Mouse (Mus musculus): Measurements from ENCODE around the gene Krt12. TPM values are rescaled to one million over a fixed set of nuclear protein-coding genes. Genes with fewer than 3 reads are reported as not detected.

The Krt12 gene
- total and polyA plus RNA-seq, 2 experiments = not detected

DNA sequence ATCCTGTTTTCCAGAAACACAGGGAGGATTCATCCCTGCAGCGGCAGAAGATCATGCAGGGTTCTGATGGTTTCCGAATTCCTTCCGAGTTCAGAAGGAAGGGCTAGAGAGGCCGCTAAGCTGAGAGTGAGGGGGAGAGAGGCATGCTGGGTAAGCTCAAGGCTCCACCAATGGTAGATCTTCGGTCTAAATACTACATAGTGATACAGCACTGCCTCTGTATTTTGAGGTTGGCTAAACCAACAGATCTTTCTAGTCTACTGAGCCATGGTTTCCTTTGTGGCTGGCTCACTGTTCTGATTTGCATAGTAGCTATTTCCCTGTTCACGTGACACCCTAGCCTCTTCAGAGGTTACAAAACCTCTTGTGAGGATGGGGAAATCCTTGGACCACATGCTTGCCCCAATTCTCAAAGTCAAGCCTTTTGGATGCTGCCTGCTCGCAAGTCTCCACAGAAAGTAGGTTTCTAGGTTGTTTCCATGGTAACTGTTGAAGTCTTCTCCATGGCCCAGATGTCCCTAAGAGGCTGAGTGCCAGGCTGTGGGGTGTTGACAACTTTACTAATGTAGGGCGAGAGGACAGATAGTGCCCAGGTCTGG is 52.1 kb downstream of the Krt12 start:
- H3K79me2 ChIP-seq (ENCODE audit: control insufficient read depth, insufficient read depth, low read length) = no peaks in the 10 kb centered on the region
- TF ChIP-seq CTCF (IDR thresholded peaks at IDR 0.05; ENCODE audit: low read depth, low read length) = no peak
- no peak for TF ChIP-seq POLR2A (IDR thresholded peaks at IDR 0.05; ENCODE audit: extremely low read depth, insufficient read depth, low read length)
- DNase-seq (ENCODE audit: extremely low read depth, low read depth, low spot score) = no peak
- H3K4me1 ChIP-seq (ENCODE audit: control insufficient read depth, insufficient read depth, low read length) = no peaks in the 10 kb centered on the region
- no peak overlapping the region for H3K4me3 ChIP-seq (ENCODE audit: insufficient read depth, low read depth, low read length)
- no peak overlapping the region for H3K27ac ChIP-seq (replicated peaks; ENCODE audit: insufficient read depth, low read depth, low read length)
- no peak overlapping the region for H3K9ac ChIP-seq (ENCODE audit: low read depth, low read length)
- H3K36me3 ChIP-seq (ENCODE audit: control insufficient read depth, insufficient read depth, low read length) = no peaks in the 10 kb centered on the region
- 84% methylated on average over 8 of the region's 8 CpGs for WGBS
- 0 out of 2 replicates have a peak, but pooled peaks cover 3% of the 10 kb centered on the region for H3K27me3 ChIP-seq (ENCODE audit: control insufficient read depth, insufficient read depth, low read length)

DNA sequence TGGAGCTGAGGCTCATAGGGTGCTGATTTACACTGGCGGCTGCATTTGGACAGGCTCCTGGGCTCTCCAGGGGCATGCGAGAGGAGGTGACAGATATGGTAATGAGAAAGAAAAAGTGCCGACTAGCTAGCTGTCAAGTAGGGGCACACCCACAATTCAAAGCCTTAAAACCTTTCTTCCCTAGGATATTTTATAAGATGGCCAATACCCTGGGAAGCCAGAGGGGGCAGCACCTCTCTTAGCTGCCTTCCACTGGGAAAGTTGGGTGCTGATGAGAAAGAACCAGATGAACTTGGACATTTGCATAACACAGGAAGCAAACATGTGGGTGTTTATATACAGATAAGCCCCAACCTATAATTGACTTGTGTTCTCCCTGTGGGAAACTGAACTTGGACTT is 52.8 kb downstream of the Krt12 start:
- WGBS = 28% methylated on average over 3 of the region's 3 CpGs

DNA sequence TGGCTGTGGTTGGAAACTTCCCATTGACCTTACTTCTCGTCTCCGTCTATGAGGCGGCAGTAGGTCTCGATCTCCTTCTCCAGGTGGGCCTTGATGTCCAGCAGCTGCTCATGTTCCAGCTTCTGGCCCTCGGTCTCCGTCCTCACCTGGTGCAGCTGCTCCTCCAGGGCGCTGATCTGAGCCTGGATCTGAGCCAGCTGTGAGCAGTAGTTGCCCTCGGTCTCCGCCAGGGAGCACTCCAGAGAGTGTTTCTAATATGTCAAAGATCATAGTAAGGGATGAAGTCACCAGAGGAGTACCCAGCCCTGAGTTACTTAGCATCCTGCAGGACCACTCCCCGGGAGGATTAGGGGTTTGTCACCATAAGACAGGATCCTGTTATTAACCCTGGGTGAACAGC is 55.3 kb downstream of the Krt12 start:
- peak; percentile 42 for TF ChIP-seq CTCF (IDR thresholded peaks at IDR 0.05; ENCODE audit: low read depth, low read length)
- no peak for TF ChIP-seq POLR2A (IDR thresholded peaks at IDR 0.05; ENCODE audit: extremely low read depth, insufficient read depth, low read length)
- WGBS = 39% methylated on average over 10 of the region's 10 CpGs

More for the DNA sequence above, 52.8 kb downstream of the Krt12 start:
- Histone ChIP-seq H3K4me3 (ENCODE audit: insufficient read depth, low read depth, low read length) (no peak overlapping the region), H3K9ac (ENCODE audit: low read depth, low read length) (no peak overlapping the region), H3K27me3 (ENCODE audit: control insufficient read depth, insufficient read depth, low read length) (0 out of 2 replicates have a peak, but pooled peaks cover 3% of the 10 kb centered on the region), H3K27ac (replicated peaks; ENCODE audit: insufficient read depth, low read depth, low read length) (no peak overlapping the region), H3K36me3 (ENCODE audit: control insufficient read depth, insufficient read depth, low read length) (no peaks in the 10 kb centered on the region), H3K79me2 (ENCODE audit: control insufficient read depth, insufficient read depth, low read length) (no peaks in the 10 kb centered on the region), H3K4me1 (ENCODE audit: control insufficient read depth, insufficient read depth, low read length) (no peaks in the 10 kb centered on the region)
- TF ChIP-seq POLR2A (IDR thresholded peaks at IDR 0.05; ENCODE audit: extremely low read depth, insufficient read depth, low read length) (no peak), CTCF (IDR thresholded peaks at IDR 0.05; ENCODE audit: low read depth, low read length) (peak; percentile 47; the same call in 1 of the 2 replicates)
- DNase-seq (ENCODE audit: extremely low read depth, low read depth, low spot score) = peak; percentile 7

More for the DNA sequence above, 55.3 kb downstream of the Krt12 start:
- peak; percentile 13 for DNase-seq (ENCODE audit: extremely low read depth, low read depth, low spot score)
- Histone ChIP-seq H3K36me3 (ENCODE audit: control insufficient read depth, insufficient read depth, low read length) (no peaks in the 10 kb centered on the region), H3K4me1 (ENCODE audit: control insufficient read depth, insufficient read depth, low read length) (no peaks in the 10 kb centered on the region), H3K27me3 (ENCODE audit: control insufficient read depth, insufficient read depth, low read length) (0 out of 2 replicates have a peak, but pooled peaks cover 3% of the 10 kb centered on the region), H3K27ac (replicated peaks; ENCODE audit: insufficient read depth, low read depth, low read length) (no peak overlapping the region), H3K79me2 (ENCODE audit: control insufficient read depth, insufficient read depth, low read length) (no peaks in the 10 kb centered on the region), H3K4me3 (ENCODE audit: insufficient read depth, low read depth, low read length) (no peak overlapping the region), H3K9ac (ENCODE audit: low read depth, low read length) (no peak overlapping the region)

Other genes starting within 250 kb of the Krt12 start
- 25.5 and 35.9 TPM in 2 replicates for gene Smarce1, start 191.2 kb downstream of the Krt12 start, total RNA-seq (2014; rRNA removed)
- gene Smarce1, start 191.2 kb downstream of the Krt12 start, polyA plus RNA-seq (2012; rRNA removed) = 8.7 and 11.9 TPM in 2 replicates
- gene Krt222, start 178.2 kb downstream of the Krt12 start, total RNA-seq (2014; rRNA removed) = 0.07 and 0.09 TPM in 2 replicates
- not detected in 2 replicates for gene Krt222, start 178.2 kb downstream of the Krt12 start, polyA plus RNA-seq (2012; rRNA removed)
- gene Krt24, start 137.0 kb downstream of the Krt12 start, total RNA-seq (2014; rRNA removed) = not detected in 2 replicates
- not detected in 2 replicates for gene Krt24, start 137.0 kb downstream of the Krt12 start, polyA plus RNA-seq (2012; rRNA removed)
- not detected in 2 replicates for gene Krt25, start 99.3 kb downstream of the Krt12 start, total RNA-seq (2014; rRNA removed)
- not detected in 2 replicates for gene Krt25, start 99.3 kb downstream of the Krt12 start, polyA plus RNA-seq (2012; rRNA removed)
- gene Krt26, start 84.3 kb downstream of the Krt12 start, total RNA-seq (2014; rRNA removed) = not detected in 2 replicates
- gene Krt26, start 84.3 kb downstream of the Krt12 start, polyA plus RNA-seq (2012; rRNA removed) = not detected in 2 replicates
- not detected in 2 replicates for gene Krt27, start 71.2 kb downstream of the Krt12 start, total RNA-seq (2014; rRNA removed)
- gene Krt27, start 71.2 kb downstream of the Krt12 start, polyA plus RNA-seq (2012; rRNA removed) = not detected in 2 replicates
- gene Krt28, start 47.4 kb downstream of the Krt12 start, total RNA-seq (2014; rRNA removed) = not detected in 2 replicates
- gene Krt28, start 47.4 kb downstream of the Krt12 start, polyA plus RNA-seq (2012; rRNA removed) = not detected in 2 replicates
- gene Krt10, start 32.9 kb downstream of the Krt12 start, total RNA-seq (2014; rRNA removed) = 0.37 and 0.87 TPM in 2 replicates
- gene Krt10, start 32.9 kb downstream of the Krt12 start, polyA plus RNA-seq (2012; rRNA removed) = 0.29 and 0.76 TPM in 2 replicates
- gene Krt20, start 15.9 kb upstream of the Krt12 start, total RNA-seq (2014; rRNA removed) = 0.09 TPM in 1 of 2 replicates, not detected in the other
- 0.04 and 0.15 TPM in 2 replicates for gene Krt20, start 15.9 kb upstream of the Krt12 start, polyA plus RNA-seq (2012; rRNA removed)
- 4.0 and 6.4 TPM in 2 replicates for gene Krt23, start 70.9 kb upstream of the Krt12 start, total RNA-seq (2014; rRNA removed)
- gene Krt23, start 70.9 kb upstream of the Krt12 start, polyA plus RNA-seq (2012; rRNA removed) = 1.4 and 1.7 TPM in 2 replicates
- not detected in 2 replicates for gene Krt39, start 99.1 kb upstream of the Krt12 start, total RNA-seq (2014; rRNA removed)
- not detected in 2 replicates for gene Krt39, start 99.1 kb upstream of the Krt12 start, polyA plus RNA-seq (2012; rRNA removed)
- gene Krt40, start 120.9 kb upstream of the Krt12 start, total RNA-seq (2014; rRNA removed) = not detected in 2 replicates
- gene Krt40, start 120.9 kb upstream of the Krt12 start, polyA plus RNA-seq (2012; rRNA removed) = not detected in 2 replicates
- not detected in 2 replicates for gene Krtap3-3, start 128.6 kb upstream of the Krt12 start, total RNA-seq (2014; rRNA removed)
- gene Krtap3-3, start 128.6 kb upstream of the Krt12 start, polyA plus RNA-seq (2012; rRNA removed) = not detected in 2 replicates
- not detected in 2 replicates for gene Krtap3-2, start 134.6 kb upstream of the Krt12 start, total RNA-seq (2014; rRNA removed)
- gene Krtap3-2, start 134.6 kb upstream of the Krt12 start, polyA plus RNA-seq (2012; rRNA removed) = not detected in 2 replicates
- gene Gm11939, start 137.2 kb upstream of the Krt12 start, total RNA-seq (2014; rRNA removed) = not detected in 2 replicates
- not detected in 2 replicates for gene Gm11939, start 137.2 kb upstream of the Krt12 start, polyA plus RNA-seq (2012; rRNA removed)
- not detected in 2 replicates for gene Krtap3-1, start 144.4 kb upstream of the Krt12 start, total RNA-seq (2014; rRNA removed)
- gene Krtap3-1, start 144.4 kb upstream of the Krt12 start, polyA plus RNA-seq (2012; rRNA removed) = not detected in 2 replicates
- not detected in 2 replicates for gene Krtap1-5, start 158.8 kb upstream of the Krt12 start, total RNA-seq (2014; rRNA removed)
- gene Krtap1-5, start 158.8 kb upstream of the Krt12 start, polyA plus RNA-seq (2012; rRNA removed) = not detected in 2 replicates
- gene Krtap1-4, start 161.4 kb upstream of the Krt12 start, total RNA-seq (2014; rRNA removed) = not detected in 2 replicates
- not detected in 2 replicates for gene Krtap1-4, start 161.4 kb upstream of the Krt12 start, polyA plus RNA-seq (2012; rRNA removed)
- gene Krtap1-3, start 169.1 kb upstream of the Krt12 start, total RNA-seq (2014; rRNA removed) = not detected in 2 replicates
- gene Krtap1-3, start 169.1 kb upstream of the Krt12 start, polyA plus RNA-seq (2012; rRNA removed) = not detected in 2 replicates
- gene Krtap9-3, start 175.8 kb upstream of the Krt12 start, total RNA-seq (2014; rRNA removed) = not detected in 2 replicates
- gene Krtap9-3, start 175.8 kb upstream of the Krt12 start, polyA plus RNA-seq (2012; rRNA removed) = not detected in 2 replicates
- not detected in 2 replicates for gene Gm11938, start 181.0 kb upstream of the Krt12 start, total RNA-seq (2014; rRNA removed)
- not detected in 2 replicates for gene Gm11938, start 181.0 kb upstream of the Krt12 start, polyA plus RNA-seq (2012; rRNA removed)
- not detected in 2 replicates for gene Gm11937, start 187.9 kb upstream of the Krt12 start, total RNA-seq (2014; rRNA removed)
- gene Gm11937, start 187.9 kb upstream of the Krt12 start, polyA plus RNA-seq (2012; rRNA removed) = not detected in 2 replicates
- gene Krtap2-4, start 192.6 kb upstream of the Krt12 start, total RNA-seq (2014; rRNA removed) = not detected in 2 replicates
- gene Krtap2-4, start 192.6 kb upstream of the Krt12 start, polyA plus RNA-seq (2012; rRNA removed) = not detected in 2 replicates
- gene Gm11562, start 198.2 kb upstream of the Krt12 start, total RNA-seq (2014; rRNA removed) = not detected in 2 replicates
- not detected in 2 replicates for gene Gm11562, start 198.2 kb upstream of the Krt12 start, polyA plus RNA-seq (2012; rRNA removed)
- gene Krtap4-1, start 206.0 kb upstream of the Krt12 start, total RNA-seq (2014; rRNA removed) = not detected in 2 replicates
- gene Krtap4-1, start 206.0 kb upstream of the Krt12 start, polyA plus RNA-seq (2012; rRNA removed) = not detected in 2 replicates
- not detected in 2 replicates for gene Krtap4-2, start 212.8 kb upstream of the Krt12 start, total RNA-seq (2014; rRNA removed)
- gene Krtap4-2, start 212.8 kb upstream of the Krt12 start, polyA plus RNA-seq (2012; rRNA removed) = not detected in 2 replicates
- gene Krtap4-7, start 221.8 kb upstream of the Krt12 start, total RNA-seq (2014; rRNA removed) = not detected in 2 replicates
- not detected in 2 replicates for gene Krtap4-7, start 221.8 kb upstream of the Krt12 start, polyA plus RNA-seq (2012; rRNA removed)
- gene Gm11555, start 228.0 kb upstream of the Krt12 start, total RNA-seq (2014; rRNA removed) = not detected in 2 replicates
- gene Gm11555, start 228.0 kb upstream of the Krt12 start, polyA plus RNA-seq (2012; rRNA removed) = not detected in 2 replicates
- not detected in 2 replicates for gene Gm11563, start 236.7 kb upstream of the Krt12 start, total RNA-seq (2014; rRNA removed)
- gene Gm11563, start 236.7 kb upstream of the Krt12 start, polyA plus RNA-seq (2012; rRNA removed) = not detected in 2 replicates
- gene Krtap4-6, start 243.7 kb upstream of the Krt12 start, total RNA-seq (2014; rRNA removed) = not detected in 2 replicates
- gene Krtap4-6, start 243.7 kb upstream of the Krt12 start, polyA plus RNA-seq (2012; rRNA removed) = not detected in 2 replicates

Measured in liver, adult 2 months (tissue).